Mouse (Mus musculus) c-Kit-positive CD71-negative TER-119-negative erythroid progenitor cells, embryonic 14.5 days (primary cell): Measurements from ENCODE around the gene Acat2.
"Not testable (repeated sequence)": the region's sequence is repeated elsewhere in the genome, so short reads cannot be mapped to it uniquely, and the experiment has no call there.

Source experiments
- DNase-seq: peaks from one replicate; pipeline ENCODE4 v3.0.0-alpha.2; 2013; ENCODE audit warnings: low read depth

Gene Acat2

GRCm38 (mm10) chr17:12905810-12906209, 54.7 kb downstream of the Acat2 start:
- no peak for DNase-seq

GRCm38 (mm10) chr17:12904349-12904748, 56.2 kb downstream of the Acat2 start:
- DNase-seq, result no peak

GRCm38 (mm10) chr17:12903372-12904333, 56.9 kb downstream of the Acat2 start:
- no peak for DNase-seq

GRCm38 (mm10) chr17:12902291-12902690, 58.3 kb downstream of the Acat2 start:
- DNase-seq, result no peak

- not testable (repeated sequence) for DNase-seq
These were observed 61.9 kb downstream of the Acat2 start for GRCm38 (mm10) chr17:12898607-12899006.

GRCm38 (mm10) chr17:12897674-12898073, 62.9 kb downstream of the Acat2 start:
- DNase-seq, result no peak
